Mouse (Mus musculus) heart, embryonic 14.5 days (tissue): ENCODE measurements around the gene Necab2. TPM values are rescaled to one million over a fixed set of nuclear protein-coding genes. Genes with fewer than 3 reads are reported as not detected.
A peak's percentile ranks its signal among the peaks of the same experiment; 100 is the strongest.

Source experiments
- ATAC-seq: fragments of 200-750 bp; cut with Nextera tagmentation; 2 replicates; pipeline ENCODE4 v1.8.0; 2017; ENCODE audit warnings: low read depth, moderate TSS enrichment; ENCODE audit not compliant: insufficient number of reproducible peaks, insufficient read depth, low FRiP score
- H3K27ac ChIP-seq, 2 experiments: fragments of 200-500 bp in 1 of 2; fragments of 300-500 bp in 1 of 2; sonication (generic) in 1 of 2; replicated peaks in 1 of 2; 2 replicates each; pipeline ENCODE4 v1.5.1; 2012 to 2014; ENCODE audit warnings: low read depth in 2 of 2, low read length in 2 of 2, control low read depth in 1 of 2, mild to moderate bottlenecking in 1 of 2, mixed read lengths in 1 of 2; ENCODE audit not compliant: control insufficient read depth in 1 of 2, insufficient read depth in 1 of 2
- H3K27me3 ChIP-seq: fragments of 300-500 bp; sonication (generic); 2 replicates; pipeline ENCODE4 v1.6.1; 2014; ENCODE audit warnings: mild to moderate bottlenecking, low read length, control low read depth; ENCODE audit not compliant: control insufficient read depth, insufficient read depth
- H3K36me3 ChIP-seq: fragments of 300-500 bp; sonication (generic); 2 replicates; pipeline ENCODE4 v1.6.1; 2014; ENCODE audit warnings: mild to moderate bottlenecking, control low read depth, low read length, mixed read lengths; ENCODE audit not compliant: control insufficient read depth, insufficient read depth
- H3K4me1 ChIP-seq, 2 experiments: fragments of 200-500 bp in 1 of 2; fragments of 300-500 bp in 1 of 2; sonication (generic) in 1 of 2; 2 replicates each; pipeline ENCODE4 v1.6.1; 2012 to 2014; ENCODE audit warnings: low read length in 2 of 2, control low read depth in 1 of 2, mixed read lengths in 1 of 2; ENCODE audit not compliant: control insufficient read depth in 2 of 2, insufficient read depth in 2 of 2
- H3K4me2 ChIP-seq: fragments of 300-500 bp; sonication (generic); 2 replicates; pipeline ENCODE4 v1.6.1; 2014; ENCODE audit warnings: mild to moderate bottlenecking, low read length
- H3K4me3 ChIP-seq, 2 experiments: fragments of 200-500 bp in 1 of 2; fragments of 300-500 bp in 1 of 2; sonication (generic) in 1 of 2; 2 replicates each; pipeline ENCODE4 v1.5.1; 2012 to 2014; ENCODE audit warnings: low read length in 2 of 2, mild to moderate bottlenecking in 2 of 2, control low read depth in 1 of 2, low read depth in 1 of 2, moderate library complexity in 1 of 2; ENCODE audit not compliant: control insufficient read depth in 1 of 2, insufficient read depth in 1 of 2
- H3K9ac ChIP-seq: fragments of 300-500 bp; sonication (generic); 2 replicates; pipeline ENCODE4 v1.6.1; 2014; ENCODE audit warnings: mild to moderate bottlenecking, low read length
- H3K9me3 ChIP-seq: fragments of 300-500 bp; sonication (generic); 2 replicates; pipeline ENCODE4 v1.6.1; 2016; ENCODE audit warnings: low read length, control low read depth; ENCODE audit not compliant: control insufficient read depth
- WGBS: fragments of 180-500 bp; shearing (Covaris S2); extraction: QIAGEN DNeasy Blood & Tissue Kit; methylation state at CpG from one replicate; pipeline ENCODE4 v1.1.7; 2014; 5-methylcytosine and 5-hydroxymethylcytosine counted together
- polyA plus RNA-seq: library from polyadenylated mRNA; unstranded; fragments of >200 nt; fragmentation: Nextera tagmentation; extraction: Ambion mirVana; gene quantifications from 2 replicates; pipeline ENCODE4 v1.2.1, GENCODE M21; 2014

The Necab2 gene
- polyA plus RNA-seq, 1 experiment from 2014 or later: 0.27 TPM

- Histone ChIP-seq H3K9me3 (no peaks in the 10 kb centered on the region), H3K27ac (no peak overlapping the region), H3K4me1 (peaks cover 4 to 5% of the 10 kb centered on the region in 2 experiments; a peak in 1 of 4 replicates), H3K27me3 (no peaks in the 10 kb centered on the region), H3K4me3 (no peak overlapping the region), H3K4me2 (no peak overlapping the region), H3K9ac (no peak overlapping the region), H3K36me3 (peaks cover 81% of the 10 kb centered on the region)
- WGBS: 90% methylated on average over 8 of the region's 8 CpGs
- no peak for ATAC-seq
These were observed 38.2 kb upstream of the Necab2 start for GRCm38 (mm10) chr8:119408311-119408710.

- ATAC-seq: no peak
- no peak overlapping the region for H3K4me3 ChIP-seq
- no peak overlapping the region for H3K27ac ChIP-seq
- 49% methylated on average over 10 of the region's 10 CpGs for WGBS
- peaks cover 4 to 5% of the 10 kb centered on the region in 2 experiments; a peak in 1 of 4 replicates for H3K4me1 ChIP-seq
- H3K27me3 ChIP-seq: peaks cover 12% of the 10 kb centered on the region
- peaks cover 46% of the 10 kb centered on the region for H3K36me3 ChIP-seq
- no peak overlapping the region for H3K9ac ChIP-seq
- no peaks in the 10 kb centered on the region for H3K9me3 ChIP-seq
- no peak overlapping the region for H3K4me2 ChIP-seq
These were observed 34.3 kb upstream of the Necab2 start for GRCm38 (mm10) chr8:119412037-119412734.

GRCm38 (mm10) chr8:119412735-119413498 is 33.6 kb upstream of the Necab2 start:
- peaks cover 12% of the 10 kb centered on the region for H3K27me3 ChIP-seq
- peak overlapping the region; percentile 22 to 33 for H3K4me3 ChIP-seq
- peak overlapping the region; percentile 59 for H3K4me2 ChIP-seq
- ATAC-seq: peak; percentile 60
- H3K9ac ChIP-seq: peak overlapping the region; percentile 46
- no peak overlapping the region for H3K27ac ChIP-seq
- H3K36me3 ChIP-seq: peaks cover 39% of the 10 kb centered on the region
- WGBS: 11% methylated on average over 18 of the region's 18 CpGs
- no peaks in the 10 kb centered on the region for H3K9me3 ChIP-seq
- H3K4me1 ChIP-seq: peaks cover 4 to 5% of the 10 kb centered on the region in 2 experiments; a peak in 1 of 4 replicates

- Histone ChIP-seq H3K9me3 (no peaks in the 10 kb centered on the region), H3K27ac (no peak overlapping the region), H3K9ac (no peak overlapping the region), H3K36me3 (peaks cover 32% of the 10 kb centered on the region), H3K4me1 (peaks cover 4 to 5% of the 10 kb centered on the region in 2 experiments; a peak in 1 of 4 replicates), H3K27me3 (peaks cover 12% of the 10 kb centered on the region), H3K4me2 (no peak overlapping the region), H3K4me3 (no peak overlapping the region)
- no peak for ATAC-seq
- 77% methylated on average over 10 of the region's 10 CpGs for WGBS
These were observed 32.9 kb upstream of the Necab2 start for GRCm38 (mm10) chr8:119413605-119414004.

- no peak for ATAC-seq
- Histone ChIP-seq H3K9ac (no peak overlapping the region), H3K4me2 (no peak overlapping the region), H3K4me3 (no peak overlapping the region), H3K4me1 (peaks cover 20 to 21% of the 10 kb centered on the region in 2 experiments), H3K27ac (no peak overlapping the region), H3K36me3 (no peaks in the 10 kb centered on the region), H3K27me3 (peaks cover 9% of the 10 kb centered on the region), H3K9me3 (no peaks in the 10 kb centered on the region)
- WGBS: 68% methylated on average over 7 of the region's 7 CpGs
These were observed 26.2 kb upstream of the Necab2 start for GRCm38 (mm10) chr8:119420318-119420717.

- 58% methylated on average over 9 of the region's 9 CpGs for WGBS
- no peaks in the 10 kb centered on the region for H3K9me3 ChIP-seq
- H3K27me3 ChIP-seq: no peaks in the 10 kb centered on the region
- peak overlapping the region in 1 of 2 experiments; percentile 57; a peak in 2 of 4 replicates for H3K27ac ChIP-seq
- H3K9ac ChIP-seq: no peak overlapping the region
- no peak overlapping the region for H3K4me3 ChIP-seq
- no peak for ATAC-seq
- no peak overlapping the region for H3K4me2 ChIP-seq
- H3K36me3 ChIP-seq: no peaks in the 10 kb centered on the region
- peaks cover 25 to 27% of the 10 kb centered on the region in 2 experiments for H3K4me1 ChIP-seq
These were observed 24.9 kb upstream of the Necab2 start for GRCm38 (mm10) chr8:119421603-119422122.

- Histone ChIP-seq H3K4me1 (peaks cover 25 to 27% of the 10 kb centered on the region in 2 experiments), H3K36me3 (no peaks in the 10 kb centered on the region), H3K4me3 (no peak overlapping the region), H3K9me3 (no peaks in the 10 kb centered on the region), H3K27ac (peak overlapping the region; percentile 14 to 57; a peak in 3 of 4 replicates), H3K9ac (no peak overlapping the region), H3K4me2 (no peak overlapping the region), H3K27me3 (no peaks in the 10 kb centered on the region)
- ATAC-seq: 0 out of 2 replicates have a peak, but pooled peaks have one; percentile 6
- WGBS: 46% methylated on average over 9 of the region's 9 CpGs
These were observed 24.3 kb upstream of the Necab2 start for GRCm38 (mm10) chr8:119422123-119422711.
